Mouse (Mus musculus): ENCODE results near the gene Shox2. TPM values are rescaled to one million over a fixed set of nuclear protein-coding genes. Genes with fewer than 3 reads are reported as not detected.

The Shox2 gene
- polyA plus RNA-seq, 1 experiment from 2014 or later, result 0.05 TPM

DNA sequence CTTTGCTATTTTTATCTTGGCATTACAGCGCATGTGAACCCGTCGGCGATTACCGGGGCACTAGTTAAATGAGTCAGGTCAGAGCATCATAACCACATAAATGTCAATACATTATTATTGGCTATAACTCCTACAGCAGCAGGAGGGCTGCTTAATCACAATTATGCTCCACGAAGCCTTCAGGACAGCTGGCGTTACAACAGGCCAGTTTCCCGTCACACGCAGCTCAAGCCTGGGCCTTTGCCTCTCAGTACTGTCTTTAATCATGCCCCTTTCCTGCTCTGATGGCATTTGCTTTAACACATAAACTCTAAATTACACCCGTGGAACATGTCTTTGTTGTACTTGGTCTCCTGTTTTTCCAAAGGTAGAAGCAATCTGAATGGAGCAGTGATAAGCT, 41.9 kb downstream of the Shox2 start:
- Histone ChIP-seq H3K9me3 (ENCODE audit: control insufficient read depth, low read length) (no peaks in the 10 kb centered on the region), H3K36me3 (ENCODE audit: control insufficient read depth, insufficient read depth, low read length) (no peaks in the 10 kb centered on the region), H3K4me2 (replicated peaks; ENCODE audit: low read depth) (no peak overlapping the region), H3K4me3 (ENCODE audit: low read depth, low read length) (no peak overlapping the region), H3K9ac (ENCODE audit: low read length) (no peak overlapping the region), H3K27ac (replicated peaks) (no peak overlapping the region), H3K4me1 (replicated peaks; ENCODE audit: control insufficient read depth, insufficient read depth) (no peaks in the 10 kb centered on the region), H3K27me3 (ENCODE audit: control insufficient read depth, insufficient read depth, low read length) (no peaks in the 10 kb centered on the region)
- no peak for TF ChIP-seq EP300 (optimal IDR thresholded peaks at IDR 0.05)
- no peak for TF ChIP-seq CTCF (IDR thresholded peaks at IDR 0.05; ENCODE audit: low read depth)
- ATAC-seq (ENCODE audit: low FRiP score, low TSS enrichment) (no peak), DNase-seq (ENCODE audit: low spot score) (no peak)
- WGBS, result 63% methylated on average over 10 of the region's 10 CpGs

DNA sequence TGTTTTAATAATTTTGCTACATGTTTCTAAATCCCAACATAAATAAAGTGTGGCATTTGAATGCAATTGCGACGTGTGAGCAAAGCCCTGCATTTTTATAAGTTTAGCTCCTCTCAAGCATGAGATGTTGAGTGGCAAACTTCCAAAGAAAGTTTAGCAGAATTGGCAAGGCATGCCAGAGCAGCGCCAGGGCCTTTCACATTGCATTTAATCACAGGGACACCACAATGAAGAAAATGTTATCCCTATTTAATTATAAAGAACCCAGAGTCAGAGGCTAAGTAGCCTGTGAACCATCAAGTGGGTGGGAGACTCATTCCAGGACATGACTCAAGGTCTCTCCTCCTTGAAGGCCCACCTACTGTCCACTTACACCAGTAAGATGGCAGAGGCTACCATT, 59.1 kb downstream of the Shox2 start:
- no peak overlapping the region for H3K4me2 ChIP-seq (replicated peaks; ENCODE audit: low read depth)
- H3K4me1 ChIP-seq (replicated peaks; ENCODE audit: control insufficient read depth, insufficient read depth), result no peaks in the 10 kb centered on the region
- no peaks in the 10 kb centered on the region for H3K36me3 ChIP-seq (ENCODE audit: control insufficient read depth, insufficient read depth, low read length)
- no peaks in the 10 kb centered on the region for H3K9me3 ChIP-seq (ENCODE audit: control insufficient read depth, low read length)
- TF ChIP-seq EP300 (optimal IDR thresholded peaks at IDR 0.05) (no peak), CTCF (IDR thresholded peaks at IDR 0.05; ENCODE audit: low read depth) (no peak)
- DNase-seq (ENCODE audit: low spot score) (no peak), ATAC-seq (ENCODE audit: low FRiP score, low TSS enrichment) (no peak)
- no peak overlapping the region for H3K9ac ChIP-seq (ENCODE audit: low read length)
- H3K27ac ChIP-seq (replicated peaks), result no peak overlapping the region
- 44% methylated on average over 3 of the region's 3 CpGs for WGBS
- H3K4me3 ChIP-seq (ENCODE audit: low read depth, low read length), result no peak overlapping the region
- no peaks in the 10 kb centered on the region for H3K27me3 ChIP-seq (ENCODE audit: control insufficient read depth, insufficient read depth, low read length)

Other genes starting within 250 kb of the Shox2 start
- 15.1 and 15.9 TPM in 2 replicates for gene Rsrc1, start 381 bp downstream of the Shox2 start, polyA plus RNA-seq (2015; fragmentation: Nextera tagmentation; extraction: Ambion mirVana)

Data from stomach, postnatal 0 days (tissue).